Mouse (Mus musculus) right cerebral cortex, postnatal 4 days (tissue): Measurements from ENCODE around the gene Ankef1.

ENCODE experiments used
- DNase-seq: peaks from one replicate; pipeline ENCODE4 v3.0.0-alpha.2; 2022

Gene Ankef1

DNA sequence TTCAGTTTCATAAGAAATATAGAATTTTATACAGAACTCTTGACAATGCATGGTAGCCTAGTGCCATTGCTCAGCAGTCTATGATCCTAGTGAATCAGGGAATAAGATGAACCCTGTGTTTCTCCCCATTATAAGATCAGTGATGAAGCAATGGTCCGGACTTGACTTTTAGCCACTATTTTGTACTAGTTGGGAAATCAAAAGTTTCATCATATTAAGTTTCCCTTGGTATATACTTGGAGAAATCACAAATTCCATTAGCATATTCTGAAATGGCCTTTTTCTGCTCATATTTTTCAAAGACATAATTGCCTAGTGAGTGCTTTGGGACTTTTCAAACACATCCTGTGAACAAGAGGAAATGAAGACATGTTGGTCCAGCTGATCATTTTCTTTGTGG, at the start of gene Ankef1:
Gene Ankef1 (plus strand): TSS at position 260 of the 400 bp plus-strand sequence.
- no peak for DNase-seq

- DNase-seq = no peak
Observed at GRCm38 (mm10) chr2:136456468-136456867, 45.2 kb upstream of the Ankef1 start.

DNA sequence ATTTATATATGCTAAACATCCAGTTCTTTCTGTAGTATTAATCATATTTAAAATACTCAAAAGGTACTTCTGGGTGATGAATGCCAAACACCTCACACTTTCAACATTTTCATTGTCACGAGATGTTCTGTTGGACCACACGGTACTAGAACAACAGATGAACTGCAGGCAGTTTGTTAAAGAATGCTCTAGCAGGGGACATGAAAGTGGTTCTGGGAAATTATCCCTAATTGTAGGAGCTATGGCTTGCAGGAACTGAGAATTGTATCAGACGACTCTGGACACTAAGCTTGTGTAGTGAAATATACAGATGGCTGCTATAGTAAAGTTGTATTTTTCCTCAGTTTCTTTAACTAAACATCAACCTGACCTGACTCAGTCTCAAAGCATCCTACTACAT, 44.8 kb upstream of the Ankef1 start:
- DNase-seq = no peak

- DNase-seq = no peak
Observed at GRCm38 (mm10) chr2:136477656-136478055, 24.1 kb upstream of the Ankef1 start.

GRCm38 (mm10) chr2:136482269-136482668, 19.4 kb upstream of the Ankef1 start:
- no peak for DNase-seq

DNA sequence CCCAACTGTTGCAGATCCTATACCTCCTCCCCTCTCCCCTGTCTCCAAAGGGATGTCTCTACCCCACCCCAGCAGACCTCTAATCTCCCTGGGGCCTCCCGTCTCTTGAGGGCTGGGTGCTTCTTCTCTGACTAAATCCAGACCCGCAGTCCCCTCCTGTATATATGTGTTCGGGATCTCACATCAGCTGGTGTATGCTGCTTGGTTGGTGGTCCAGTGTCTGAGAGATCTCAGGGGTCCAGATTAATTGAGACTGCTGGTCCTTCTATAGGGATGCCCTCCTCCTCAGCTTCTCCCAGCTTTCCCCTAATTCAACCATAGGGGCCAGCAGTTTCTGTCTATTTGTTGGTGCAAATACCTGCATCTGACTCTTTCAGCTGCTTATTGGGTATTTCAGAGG, 18.7 kb upstream of the Ankef1 start:
- DNase-seq = no peak

DNA sequence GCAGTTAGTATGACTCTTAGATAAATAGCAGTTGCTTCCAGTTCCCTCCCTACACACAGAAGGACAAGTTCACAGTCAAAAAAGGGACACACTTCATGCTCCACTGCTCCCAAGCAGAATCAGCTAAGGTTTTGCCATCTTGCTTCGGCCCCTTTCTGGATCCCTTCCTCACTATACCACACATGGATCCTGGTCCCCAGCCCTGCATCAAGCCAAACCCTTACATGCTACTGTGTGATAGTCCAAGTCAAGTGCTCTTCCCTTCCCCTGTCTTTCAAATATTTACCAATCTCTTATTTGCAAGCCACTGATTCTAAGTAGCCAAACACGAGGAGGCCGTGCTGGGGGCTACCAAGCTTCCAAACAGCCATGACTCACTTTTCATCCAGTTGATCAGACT, 16.8 kb upstream of the Ankef1 start:
- DNase-seq = no peak

DNA sequence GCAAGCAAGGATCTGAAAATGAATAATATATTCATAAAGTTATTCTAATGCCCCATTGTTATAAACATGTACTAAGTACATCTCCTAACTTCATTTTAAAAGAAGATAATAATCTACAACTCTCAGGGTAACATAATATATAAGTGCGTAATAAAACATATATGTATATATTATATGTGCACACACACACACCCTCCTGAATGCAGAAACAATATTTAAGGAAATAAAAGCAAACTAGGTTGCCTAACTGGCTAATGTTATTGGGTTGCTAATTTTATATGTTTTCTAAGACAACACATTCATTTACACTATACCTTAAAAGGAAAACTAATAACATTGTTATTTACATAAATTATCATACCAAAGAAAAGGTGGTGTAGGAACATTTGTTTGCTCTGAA, 16.3 kb upstream of the Ankef1 start:
- no peak for DNase-seq

GRCm38 (mm10) chr2:136485815-136486619, 15.7 kb upstream of the Ankef1 start:
- peak; percentile 89 for DNase-seq

- DNase-seq = no peak
Observed at GRCm38 (mm10) chr2:136486986-136487385, 14.7 kb upstream of the Ankef1 start.

- DNase-seq = no peak
Observed at GRCm38 (mm10) chr2:136511073-136511472, 9.4 kb downstream of the Ankef1 start.

- no peak for DNase-seq
Observed at GRCm38 (mm10) chr2:136511756-136512155, 10.0 kb downstream of the Ankef1 start.

- DNase-seq = no peak
Observed at GRCm38 (mm10) chr2:136512802-136513201, 11.1 kb downstream of the Ankef1 start.

DNA sequence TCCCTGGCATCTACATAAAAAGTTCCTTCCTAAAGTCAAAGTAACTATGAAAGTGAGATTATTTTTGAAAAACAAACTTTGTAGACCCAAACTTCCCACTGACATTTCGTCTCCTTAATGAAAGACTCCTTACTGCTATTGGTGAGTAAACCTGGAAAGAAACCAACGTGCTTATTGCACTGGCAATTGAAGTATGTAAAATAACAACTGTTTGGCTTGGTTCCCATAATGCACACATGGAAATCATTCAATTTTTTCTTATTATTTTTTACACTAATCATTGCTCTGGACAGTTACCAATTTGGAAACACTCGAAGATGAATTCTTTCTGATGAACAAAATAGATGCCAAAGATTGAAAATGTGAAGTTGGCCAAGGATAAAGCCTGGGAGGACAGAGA, 12.1 kb downstream of the Ankef1 start:
- DNase-seq = no peak

GRCm38 (mm10) chr2:136515501-136515900, 13.8 kb downstream of the Ankef1 start:
- no peak for DNase-seq

GRCm38 (mm10) chr2:136528937-136529336, 27.2 kb downstream of the Ankef1 start:
- DNase-seq = no peak

GRCm38 (mm10) chr2:136532033-136532432, 30.3 kb downstream of the Ankef1 start:
- DNase-seq = peak; percentile 85

GRCm38 (mm10) chr2:136558020-136558419, 56.3 kb downstream of the Ankef1 start:
- peak; percentile 27 for DNase-seq

GRCm38 (mm10) chr2:136562336-136562735, 60.6 kb downstream of the Ankef1 start:
- DNase-seq = no peak

- DNase-seq = no peak
Observed at GRCm38 (mm10) chr2:136570856-136571255, 69.1 kb downstream of the Ankef1 start.

GRCm38 (mm10) chr2:136582762-136583161, 81.1 kb downstream of the Ankef1 start:
- no peak for DNase-seq

DNA sequence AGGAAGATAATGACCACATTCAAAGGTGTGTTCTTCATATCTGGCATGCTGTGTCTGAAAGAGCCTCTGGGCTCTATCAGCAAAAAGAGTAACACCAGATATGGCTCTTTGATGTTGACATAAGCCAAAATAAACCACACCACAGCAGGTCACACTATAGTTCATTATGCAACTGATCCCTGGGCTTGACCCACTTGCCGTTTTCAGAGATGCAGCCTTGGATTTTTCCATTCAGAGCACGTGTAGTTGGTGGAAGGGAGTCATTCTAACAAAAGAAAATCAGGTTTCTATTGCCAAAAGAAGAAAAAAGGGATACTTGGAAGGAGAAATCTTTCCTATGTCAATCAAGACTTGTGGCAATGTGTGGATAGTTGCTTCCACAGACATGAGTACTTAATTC, 87.1 kb downstream of the Ankef1 start:
- no peak for DNase-seq

DNA sequence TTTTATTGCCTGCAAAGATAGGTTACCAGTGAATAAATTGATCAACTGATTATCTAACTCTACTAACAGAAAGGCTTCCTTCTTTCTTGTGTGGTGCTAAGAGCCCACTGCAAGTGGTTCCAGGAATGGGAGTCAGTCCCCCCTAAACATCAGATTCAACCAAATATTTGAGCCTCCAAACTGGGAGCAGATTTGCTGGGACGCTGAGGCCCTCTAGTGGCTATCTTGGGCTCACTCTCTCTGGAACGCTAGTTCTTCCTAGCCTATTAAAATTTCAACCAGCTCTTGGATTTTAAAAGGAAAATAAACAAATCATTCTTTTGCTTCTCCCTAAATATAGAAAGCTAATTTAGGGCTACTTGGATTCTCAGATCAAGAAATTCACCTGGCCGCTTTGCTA, 94.7 kb downstream of the Ankef1 start:
- peak; percentile 69 for DNase-seq

GRCm38 (mm10) chr2:136598743-136599142, 97.0 kb downstream of the Ankef1 start:
- peak; percentile 3 for DNase-seq

DNA sequence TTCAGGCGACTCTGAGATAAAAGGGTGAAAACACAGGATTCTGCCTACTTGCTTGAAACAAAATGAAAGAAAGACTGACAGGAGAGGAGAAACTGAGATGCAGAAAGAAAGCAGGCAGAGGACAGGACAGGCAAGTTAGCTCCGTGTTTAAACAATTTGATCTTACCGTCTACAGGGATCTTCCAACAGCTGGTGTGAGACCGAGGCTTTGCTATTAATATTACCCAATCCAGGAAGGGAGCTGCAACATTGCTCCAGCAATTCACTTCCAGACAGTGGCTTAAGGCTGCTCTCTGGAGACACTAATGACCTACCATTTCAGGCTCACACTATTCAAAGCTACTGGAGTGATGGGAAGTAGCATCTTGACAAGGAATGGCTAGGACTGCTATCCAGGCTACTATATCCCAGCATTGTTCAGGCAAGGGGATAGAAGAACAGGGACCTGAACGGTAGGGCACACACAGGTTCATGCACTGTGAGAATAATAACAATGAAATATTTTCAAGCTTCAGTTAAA, 99.0 kb downstream of the Ankef1 start:
- DNase-seq = no peak
